Mouse (Mus musculus) midbrain, embryonic 15.5 days (tissue): ENCODE measurements around the gene Crebrf. TPM values are rescaled to one million over a fixed set of nuclear protein-coding genes. Genes with fewer than 3 reads are reported as not detected.
A peak's percentile ranks its signal among the peaks of the same experiment; 100 is the strongest.

Source experiments
- ATAC-seq: fragments of 200-750 bp; cut with Nextera tagmentation; replicated peaks from 2 replicates; pipeline ENCODE4 v1.8.0; 2017; ENCODE audit warnings: moderate TSS enrichment
- H3K27ac ChIP-seq: fragments of 300-500 bp; sonication (generic); 2 replicates; pipeline ENCODE4 v1.5.1; 2015; ENCODE audit warnings: mild to moderate bottlenecking, inconsistent platforms
- H3K27me3 ChIP-seq: fragments of 300-500 bp; sonication (generic); replicated peaks from 2 replicates; pipeline ENCODE4 v1.6.1; 2015; ENCODE audit warnings: inconsistent platforms
- H3K36me3 ChIP-seq: fragments of 300-500 bp; sonication (generic); replicated peaks from 2 replicates; pipeline ENCODE4 v1.6.1; 2015; ENCODE audit warnings: inconsistent platforms
- H3K4me1 ChIP-seq: fragments of 300-500 bp; sonication (generic); 2 replicates; pipeline ENCODE4 v1.6.1; 2015; ENCODE audit warnings: inconsistent platforms
- H3K4me2 ChIP-seq: fragments of 300-500 bp; sonication (generic); 2 replicates; pipeline ENCODE4 v1.6.1; 2015; ENCODE audit warnings: inconsistent platforms, mild to moderate bottlenecking, moderate library complexity
- H3K4me3 ChIP-seq: fragments of 300-500 bp; sonication (generic); 2 replicates; pipeline ENCODE4 v1.5.1; 2015; ENCODE audit warnings: mild to moderate bottlenecking, inconsistent platforms
- H3K9ac ChIP-seq: fragments of 300-500 bp; sonication (generic); 2 replicates; pipeline ENCODE4 v1.6.1; 2015; ENCODE audit warnings: mild to moderate bottlenecking, inconsistent platforms
- H3K9me3 ChIP-seq: fragments of 300-500 bp; sonication (generic); 2 replicates; pipeline ENCODE4 v1.6.1; 2016; ENCODE audit warnings: inconsistent platforms
- WGBS: fragments of 180-500 bp; shearing (Covaris S2); methylation state at CpG from one replicate; pipeline ENCODE4 v1.1.7; 2015; ENCODE audit warnings: mixed read lengths; 5-methylcytosine and 5-hydroxymethylcytosine counted together
- polyA plus RNA-seq: library from polyadenylated mRNA; unstranded; fragments of >200 nt; fragmentation: Nextera tagmentation; extraction: Ambion mirVana; gene quantifications from 2 replicates; pipeline ENCODE4 v1.2.1, GENCODE M21; 2015

The Crebrf gene
- 11.8 and 14.8 TPM in 2 replicates for polyA plus RNA-seq

DNA sequence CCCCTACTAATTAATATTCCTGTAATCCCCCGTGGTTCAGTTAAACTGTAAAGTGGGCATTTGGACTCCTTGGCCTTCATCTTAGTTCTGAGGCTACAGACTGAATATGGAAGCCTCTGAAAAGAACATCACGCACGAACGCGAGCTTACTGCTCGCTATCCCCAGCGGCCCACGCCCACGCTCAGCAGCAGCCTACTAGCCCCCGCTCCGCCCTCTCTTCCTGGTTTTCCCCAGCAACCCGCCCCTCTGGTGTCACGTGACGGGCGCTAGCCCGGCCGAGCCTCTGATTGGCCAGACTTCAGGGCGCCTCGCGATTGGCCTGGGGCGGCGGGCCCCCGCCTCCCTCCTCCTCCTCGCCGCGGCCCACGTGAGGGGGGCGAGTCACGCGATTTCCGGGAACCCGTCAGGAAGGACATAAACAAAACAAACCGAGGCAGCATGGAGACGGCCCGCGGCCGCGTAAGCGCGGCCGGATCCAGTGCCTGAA lies at the start of gene Crebrf:
Crebrf (plus strand) TSS at position 380 of the 488 bp plus-strand sequence.
- H3K27me3 ChIP-seq: no peaks in the 10 kb centered on the region

DNA sequence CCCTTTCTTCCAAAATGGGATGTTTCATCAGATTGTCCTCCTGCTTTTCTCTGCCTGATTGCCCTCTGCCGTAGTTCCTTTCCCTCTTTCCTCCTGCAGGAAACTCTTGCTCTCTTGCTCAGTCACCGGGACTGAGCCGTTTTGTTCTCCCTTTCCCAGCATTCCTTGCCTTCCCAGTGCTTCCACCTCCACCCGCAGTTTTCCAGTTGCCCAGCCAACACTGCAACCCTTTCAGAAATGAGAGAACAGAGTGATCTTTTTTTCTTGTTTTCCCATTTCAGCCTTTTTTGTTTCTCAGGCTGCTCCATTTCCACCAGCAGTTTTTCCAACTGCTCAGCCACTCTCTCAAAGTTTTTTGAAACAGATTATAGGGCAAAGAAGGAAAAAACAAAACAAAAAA lies 44.2 kb upstream of the Crebrf start:
- H3K4me2 ChIP-seq: no peak overlapping the region
- no peak overlapping the region for H3K9ac ChIP-seq
- peaks cover 8% of the 10 kb centered on the region; the same call in 1 of the 2 replicates for H3K27me3 ChIP-seq
- peaks cover 4% of the 10 kb centered on the region for H3K4me1 ChIP-seq
- H3K27ac ChIP-seq: no peak overlapping the region
- H3K36me3 ChIP-seq: no peaks in the 10 kb centered on the region
- ATAC-seq: no peak
- no peak overlapping the region for H3K4me3 ChIP-seq
- WGBS: 53% methylated on average over 4 of the region's 4 CpGs
- no peaks in the 10 kb centered on the region for H3K9me3 ChIP-seq

More for the DNA sequence above, at the start of gene Crebrf:
- WGBS: 0% methylated on average over 41 of the region's 41 CpGs
- peak within 1 kb of the TSS; percentile 85 for H3K27ac ChIP-seq
- H3K9me3 ChIP-seq: no peaks in the 10 kb centered on the region
- H3K4me3 ChIP-seq: peak within 1 kb of the TSS; percentile 64
- H3K36me3 ChIP-seq: no peaks in the 10 kb centered on the region
- H3K9ac ChIP-seq: peak within 1 kb of the TSS; percentile 67
- ATAC-seq: peak; percentile 86
- peaks cover 12% of the 10 kb centered on the region for H3K4me1 ChIP-seq
- H3K4me2 ChIP-seq: peak within 1 kb of the TSS; percentile 71

DNA sequence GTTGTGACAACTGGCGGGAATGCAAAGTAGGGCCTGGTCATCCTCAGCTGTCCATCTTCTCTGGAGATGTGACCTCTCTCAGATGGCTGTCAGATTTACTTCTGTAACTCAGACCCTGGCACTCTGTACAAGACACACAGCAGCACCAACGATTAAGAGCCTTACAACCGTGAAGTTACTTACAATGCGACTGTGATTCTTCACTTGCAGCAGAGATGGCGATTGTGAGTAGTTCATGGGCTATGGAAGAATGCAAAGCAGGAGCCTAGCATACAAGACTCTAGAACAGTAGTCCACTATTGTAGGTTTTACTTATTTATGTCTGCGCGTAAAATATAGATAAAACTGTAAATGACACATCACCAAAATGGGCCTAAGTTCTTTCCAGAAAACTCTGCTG lies 39.6 kb upstream of the Crebrf start:
- H3K9ac ChIP-seq: peak overlapping the region; percentile 84
- no peaks in the 10 kb centered on the region for H3K9me3 ChIP-seq
- H3K36me3 ChIP-seq: no peaks in the 10 kb centered on the region
- H3K27me3 ChIP-seq: peaks cover 8% of the 10 kb centered on the region; the same call in 1 of the 2 replicates
- H3K4me2 ChIP-seq: peak overlapping the region; percentile 69
- WGBS: 21% methylated on average over 7 of the region's 7 CpGs
- H3K27ac ChIP-seq: peak overlapping the region; percentile 90
- ATAC-seq: peak; percentile 62
- H3K4me1 ChIP-seq: peaks cover 31% of the 10 kb centered on the region
- H3K4me3 ChIP-seq: peak overlapping the region; percentile 86

DNA sequence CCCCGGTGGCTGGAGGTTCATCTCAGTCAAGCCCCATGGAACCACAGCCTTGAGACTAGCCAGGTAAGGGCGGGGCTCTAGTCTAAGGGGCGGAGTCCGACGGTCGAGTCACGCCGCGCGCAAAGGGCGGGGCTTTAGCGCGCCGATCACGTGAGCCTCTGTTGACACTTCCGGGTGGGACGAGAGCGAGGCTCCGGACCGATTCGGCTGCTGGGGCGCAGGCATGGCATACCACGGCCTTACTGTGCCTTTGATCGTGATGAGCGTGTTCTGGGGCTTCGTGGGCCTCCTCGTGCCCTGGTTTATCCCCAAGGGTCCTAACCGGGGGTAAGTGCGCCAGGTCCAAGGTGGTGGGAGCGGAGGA lies 39.2 kb upstream of the Crebrf start:
- Histone ChIP-seq H3K4me3 (peak overlapping the region; percentile 86), H3K9me3 (no peaks in the 10 kb centered on the region), H3K27me3 (peaks cover 6% of the 10 kb centered on the region; the same call in 1 of the 2 replicates), H3K36me3 (no peaks in the 10 kb centered on the region), H3K4me2 (peak overlapping the region; percentile 69), H3K9ac (peak overlapping the region; percentile 84), H3K27ac (peak overlapping the region; percentile 90), H3K4me1 (peaks cover 31% of the 10 kb centered on the region)
- peak; percentile 95 for ATAC-seq
- WGBS: under 1% methylated on average over 30 of the region's 30 CpGs

DNA sequence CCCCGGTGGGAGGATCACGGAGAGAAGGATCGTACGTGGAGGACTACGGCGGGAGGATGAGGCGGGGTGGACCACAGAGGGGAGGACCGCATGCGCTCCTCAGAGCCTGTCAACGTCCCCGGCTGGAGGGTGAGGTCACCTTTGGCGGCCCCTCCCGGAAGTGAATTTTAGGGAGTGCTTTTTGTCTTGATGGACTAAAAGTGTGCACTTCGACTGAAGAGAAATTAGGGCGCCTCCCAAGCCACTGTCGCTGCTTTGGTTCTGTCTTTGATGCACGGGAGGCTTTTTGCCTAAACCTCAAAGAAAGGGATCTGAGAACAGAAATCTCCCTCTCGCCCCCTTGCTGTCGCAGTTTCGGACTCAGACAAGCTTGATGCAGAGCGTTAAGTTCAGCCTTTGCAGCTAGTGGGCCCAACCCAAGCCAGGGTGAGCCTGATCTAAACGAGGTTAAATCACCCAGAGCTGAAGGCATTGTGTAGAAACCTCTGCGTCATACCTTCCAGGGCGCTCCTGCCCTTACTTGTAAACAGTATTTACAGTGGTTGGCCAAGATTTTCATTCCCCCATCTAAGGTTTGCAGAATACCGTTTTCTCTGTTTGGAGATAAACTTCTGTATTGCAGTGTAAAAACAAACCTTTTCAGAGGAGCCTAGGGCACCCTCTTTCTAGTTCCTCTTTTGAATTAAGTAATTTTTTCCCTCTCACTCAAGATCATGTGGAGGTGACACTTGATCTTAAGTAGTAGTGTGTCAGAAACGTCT lies 38.7 kb upstream of the Crebrf start:
- H3K36me3 ChIP-seq: no peaks in the 10 kb centered on the region
- peak overlapping the region; percentile 90 for H3K27ac ChIP-seq
- H3K4me2 ChIP-seq: peak overlapping the region; percentile 69
- H3K4me1 ChIP-seq: peaks cover 31% of the 10 kb centered on the region
- peak; percentile 91 for ATAC-seq
- no peaks in the 10 kb centered on the region for H3K9me3 ChIP-seq
- H3K4me3 ChIP-seq: peak overlapping the region; percentile 86
- peaks cover 4% of the 10 kb centered on the region; the same call in 1 of the 2 replicates for H3K27me3 ChIP-seq
- H3K9ac ChIP-seq: peak overlapping the region; percentile 84
- 5% methylated on average over 26 of the region's 26 CpGs for WGBS

DNA sequence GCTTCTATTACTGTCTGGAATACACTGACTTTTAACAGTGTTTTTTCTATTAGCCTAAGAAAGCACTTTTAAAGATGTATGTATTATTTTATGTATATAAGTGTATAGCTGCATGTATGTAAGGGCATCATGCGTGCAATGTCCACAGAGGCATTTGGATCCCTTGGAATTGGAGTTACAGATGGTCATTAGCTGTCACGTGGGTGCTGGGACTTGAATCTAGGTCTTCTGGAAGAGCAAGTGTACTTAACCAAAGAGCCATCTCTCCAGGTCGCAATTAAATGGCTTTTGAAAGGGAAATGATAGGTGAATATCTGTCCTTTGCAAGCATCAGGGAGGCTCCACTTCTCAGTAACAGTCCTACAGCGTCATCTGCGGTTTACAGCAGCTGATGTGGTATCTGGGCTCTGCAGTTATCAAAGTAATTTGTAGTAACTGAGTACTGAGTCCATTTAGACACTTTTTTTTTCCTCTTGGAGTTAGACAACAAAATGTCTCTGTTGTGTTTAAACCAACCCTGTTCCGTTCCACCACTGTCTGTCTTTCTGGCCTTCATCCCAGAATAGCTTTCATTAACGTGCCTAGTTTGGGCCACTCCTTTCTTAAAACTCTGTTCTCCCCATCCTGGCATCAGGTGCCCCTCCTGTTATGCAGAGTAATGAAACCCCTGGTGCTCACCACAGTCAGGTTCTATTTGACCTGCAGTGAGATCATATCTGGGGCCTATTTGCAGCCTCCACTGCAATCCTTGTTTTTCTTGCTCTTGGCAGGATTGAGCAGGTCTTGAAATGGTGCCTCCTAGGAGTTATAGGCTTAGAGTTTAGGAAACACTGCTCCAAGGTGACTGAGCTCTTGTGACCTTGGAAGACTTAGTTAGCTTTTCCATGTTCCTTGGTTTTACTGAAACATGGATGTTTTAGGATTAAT lies 37.5 kb upstream of the Crebrf start:
- H3K4me3 ChIP-seq: peak overlapping the region; percentile 86
- peaks cover under 1% of the 10 kb centered on the region; the same call in 1 of the 2 replicates for H3K36me3 ChIP-seq
- H3K4me2 ChIP-seq: peak overlapping the region; percentile 69
- no peaks in the 10 kb centered on the region for H3K9me3 ChIP-seq
- peaks cover 31% of the 10 kb centered on the region for H3K4me1 ChIP-seq
- WGBS: 89% methylated on average over 7 of the region's 7 CpGs
- no peak for ATAC-seq
- H3K27ac ChIP-seq: no peak overlapping the region; the same call in 1 of the 2 replicates
- peaks cover 4% of the 10 kb centered on the region; the same call in 1 of the 2 replicates for H3K27me3 ChIP-seq
- peak overlapping the region; percentile 22 for H3K9ac ChIP-seq

DNA sequence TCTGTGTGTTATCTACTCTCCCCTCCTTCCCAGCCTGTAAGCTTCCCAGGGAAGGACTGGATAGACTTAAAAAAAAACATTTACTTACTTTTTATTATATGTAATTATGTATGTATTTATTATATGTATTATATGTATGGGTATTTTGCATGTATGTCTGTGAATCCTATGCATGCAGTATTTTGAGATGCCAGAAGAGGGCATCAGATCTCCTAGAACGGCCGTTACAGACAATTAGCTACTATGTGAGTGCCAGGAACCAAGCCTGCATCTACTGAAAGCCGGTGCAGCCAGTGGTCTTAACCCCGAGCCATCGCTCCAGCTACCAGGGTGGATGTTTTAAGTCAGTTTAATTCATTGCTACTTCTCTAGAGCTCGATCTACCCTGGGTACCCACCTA lies 34.2 kb upstream of the Crebrf start:
- WGBS: 92% methylated on average over 6 of the region's 6 CpGs

DNA sequence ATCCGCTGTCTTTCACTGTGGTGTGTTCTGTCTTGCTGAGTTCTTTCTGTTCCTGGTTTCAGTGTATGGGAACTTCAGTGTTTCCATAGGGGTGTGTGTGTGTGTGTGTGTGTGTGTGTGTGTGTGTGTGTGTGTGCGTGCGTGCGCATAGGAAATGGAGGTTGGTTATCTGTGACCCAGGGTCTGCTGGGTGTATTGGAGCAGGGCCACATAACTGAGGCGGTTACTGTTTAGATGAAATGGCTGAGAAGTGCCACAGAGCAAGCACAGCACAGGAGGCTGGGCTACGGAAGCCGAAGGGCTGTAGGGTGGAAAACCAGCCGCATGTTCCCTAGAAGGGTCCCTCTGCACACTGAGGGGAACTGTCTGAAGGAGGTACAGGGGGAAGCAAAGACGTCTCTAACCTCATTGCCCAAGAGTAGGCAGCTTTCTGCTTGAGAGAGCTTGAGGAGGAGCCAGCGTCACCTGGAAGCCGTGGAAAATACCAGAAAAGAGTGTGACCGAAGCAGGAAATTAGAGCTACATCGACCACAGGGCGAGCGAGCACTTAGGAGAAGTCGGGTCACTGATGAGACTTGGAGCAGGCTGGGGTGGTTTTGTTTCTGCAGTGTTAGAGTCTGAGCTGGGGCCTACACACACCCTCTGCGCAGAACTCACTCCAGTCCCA lies 29.0 kb upstream of the Crebrf start:
- no peak overlapping the region for H3K27ac ChIP-seq
- H3K4me2 ChIP-seq: no peak overlapping the region
- no peaks in the 10 kb centered on the region for H3K9me3 ChIP-seq
- ATAC-seq: no peak
- H3K4me3 ChIP-seq: no peak overlapping the region
- WGBS: 93% methylated on average over 17 of the region's 17 CpGs
- H3K36me3 ChIP-seq: peaks cover 9% of the 10 kb centered on the region; the same call in 1 of the 2 replicates
- 0 out of 2 replicates have a peak, but pooled peaks cover 6% of the 10 kb centered on the region for H3K4me1 ChIP-seq
- no peaks in the 10 kb centered on the region for H3K27me3 ChIP-seq
- no peak overlapping the region for H3K9ac ChIP-seq

More for the DNA sequence above, 34.2 kb upstream of the Crebrf start:
- Histone ChIP-seq H3K4me1 (peaks cover 28% of the 10 kb centered on the region), H3K36me3 (peaks cover 9% of the 10 kb centered on the region; the same call in 1 of the 2 replicates), H3K9ac (no peak overlapping the region), H3K4me3 (no peak overlapping the region), H3K27me3 (no peaks in the 10 kb centered on the region), H3K4me2 (no peak overlapping the region), H3K9me3 (no peaks in the 10 kb centered on the region), H3K27ac (no peak overlapping the region)
- no peak for ATAC-seq

DNA sequence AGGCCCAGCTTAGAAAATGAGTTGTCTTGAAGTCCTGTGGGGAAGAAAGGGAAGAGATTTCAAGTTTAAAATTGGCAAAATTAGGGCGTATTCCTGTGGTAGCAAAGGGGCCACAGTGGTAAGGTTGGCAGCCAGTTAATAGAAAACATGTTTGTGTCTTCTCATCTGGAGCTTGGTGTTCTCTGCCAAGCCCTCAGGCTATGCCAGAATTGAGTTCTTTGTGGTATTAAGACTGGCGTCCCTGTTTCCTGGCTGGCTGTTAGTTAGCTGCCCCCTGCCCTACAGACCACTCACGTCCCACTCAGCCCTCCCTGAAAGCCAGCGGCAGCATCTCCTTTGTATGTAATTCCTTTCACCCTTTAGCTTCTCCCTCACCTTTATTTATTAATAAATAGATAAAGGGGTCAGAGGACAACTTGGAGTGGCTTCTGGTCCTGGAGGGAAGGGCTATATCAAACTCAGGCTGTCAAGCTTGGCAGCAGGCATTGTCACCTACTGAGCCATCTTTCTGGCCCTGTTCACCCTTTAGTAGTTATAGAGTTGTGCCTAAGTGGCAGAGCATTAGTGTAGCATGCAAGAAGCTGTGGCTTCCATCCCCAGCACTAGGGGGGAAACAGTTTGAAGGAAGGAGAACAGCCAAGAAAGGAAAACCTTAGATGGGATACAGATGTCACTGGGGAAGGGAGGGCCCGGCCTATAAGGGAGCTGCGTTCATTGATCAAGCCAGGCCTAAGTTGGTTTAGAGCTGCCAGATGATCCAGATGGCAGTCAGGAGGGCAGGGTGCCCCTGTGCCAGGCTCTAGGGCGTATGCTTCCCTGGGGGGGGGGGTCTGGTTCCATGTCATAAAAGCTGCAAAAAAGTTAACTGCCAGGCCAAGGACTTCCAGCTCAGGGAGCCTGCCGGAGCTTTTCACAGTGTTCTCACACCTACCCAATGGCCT lies 26.4 kb upstream of the Crebrf start:
- Histone ChIP-seq H3K4me2 (no peak overlapping the region), H3K4me1 (0 out of 2 replicates have a peak, but pooled peaks cover 6% of the 10 kb centered on the region), H3K9me3 (no peaks in the 10 kb centered on the region), H3K36me3 (0 out of 2 replicates have a peak, but pooled peaks cover 5% of the 10 kb centered on the region), H3K27ac (peak overlapping the region; percentile 58), H3K9ac (no peak overlapping the region), H3K27me3 (no peaks in the 10 kb centered on the region), H3K4me3 (no peak overlapping the region)
- WGBS: 72% methylated on average over 8 of the region's 8 CpGs
- no peak for ATAC-seq

DNA sequence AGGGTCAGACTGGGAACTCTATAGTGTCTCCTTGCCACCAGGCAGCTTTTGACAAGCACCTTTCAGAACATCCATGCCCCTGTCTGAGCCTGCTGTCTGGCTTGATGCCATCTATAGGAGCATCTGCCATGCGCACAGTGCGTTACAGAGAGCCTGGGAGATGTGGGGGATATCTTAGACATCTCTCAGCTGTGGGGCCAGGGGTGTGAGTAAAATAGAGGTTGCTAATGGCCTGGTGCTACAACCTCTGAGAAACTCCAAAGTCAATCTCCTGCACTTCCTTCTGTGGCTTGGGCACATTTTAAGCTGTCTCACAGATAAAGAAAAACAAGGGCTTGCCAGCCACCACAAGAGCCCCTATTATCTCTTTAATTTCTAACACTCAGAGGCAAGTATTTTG lies 25.6 kb upstream of the Crebrf start:
- Histone ChIP-seq H3K27ac (peak overlapping the region; percentile 51), H3K9ac (no peak overlapping the region), H3K4me1 (0 out of 2 replicates have a peak, but pooled peaks cover 6% of the 10 kb centered on the region), H3K9me3 (no peaks in the 10 kb centered on the region), H3K4me3 (no peak overlapping the region), H3K4me2 (no peak overlapping the region), H3K36me3 (0 out of 2 replicates have a peak, but pooled peaks cover 4% of the 10 kb centered on the region), H3K27me3 (no peaks in the 10 kb centered on the region)
- 80% methylated on average over 2 of the region's 2 CpGs for WGBS
- no peak for ATAC-seq
